Mouse (Mus musculus): ENCODE data around the gene Slc9a5.

GRCm38 (mm10) chr8:105343791-105344574 is 4.7 kb upstream of the Slc9a5 start:
- TF ChIP-seq CTCF (IDR thresholded peaks at IDR 0.05; ENCODE audit: extremely low read depth, insufficient read depth, insufficient read length, insufficient replicate concordance) (no peak), POLR2A (IDR thresholded peaks at IDR 0.05; ENCODE audit: low read depth, low read length) (no peak)

Measured in spleen, adult 2 months (tissue).